Mouse (Mus musculus): ENCODE data around the gene Abcb1b.

- no peak for TF ChIP-seq POLR2A (IDR thresholded peaks at IDR 0.05; ENCODE audit: extremely low read depth, insufficient read depth, low read length)
- TF ChIP-seq CTCF (IDR thresholded peaks at IDR 0.05; ENCODE audit: extremely low read depth, insufficient read depth, low read length): no peak
Observed at GRCm38 (mm10) chr5:8857201-8857600, 59.3 kb downstream of the Abcb1b start.
